Mouse (Mus musculus): ENCODE results near the gene Blvrb. TPM values are rescaled to one million over a fixed set of nuclear protein-coding genes. Genes with fewer than 3 reads are reported as not detected.

The Blvrb gene
- 20.3 TPM for polyA plus RNA-seq (2021)

GRCm38 (mm10) chr7:27447419-27448286 is at the start of gene Blvrb, which contains the start of gene Sptbn4:
Blvrb (plus strand) TSS chr7:27447978.
Sptbn4 (minus strand) TSS chr7:27447686.
- no peak for TF ChIP-seq CTCF (IDR thresholded peaks at IDR 0.05)
- POLR2A ChIA-PET, result no interaction called here
- H3K27me3 ChIP-seq, result peaks cover 13% of the 10 kb centered on the region
- ATAC-seq, result peak; percentile 96
- peak; percentile 95 for DNase-seq (ENCODE audit: low read depth, low spot score)
- CTCF ChIA-PET, result interaction anchor here (1.8 kb wide), 1 partner anchor 43 kb away, joined by 4 read pairs; no protein-coding TSS in a partner anchor
- in situ Hi-C loops (cut with MboI; ENCODE audit: low pct_unique_long_range_greater_than_20kb), result loop anchor here (5.0 kb wide), 1 partner anchor 60 kb away; no protein-coding TSS in a partner anchor

GRCm38 (mm10) chr7:27400545-27400944 is 47.2 kb upstream of the Blvrb start:
- in situ Hi-C loops (cut with MboI; ENCODE audit: low pct_unique_long_range_greater_than_20kb), result no loop called here
- CTCF ChIA-PET, result no interaction called here
- ATAC-seq (no peak), DNase-seq (ENCODE audit: low read depth, low spot score) (no peak)
- POLR2A ChIA-PET, result no interaction called here
- no peak for TF ChIP-seq CTCF (IDR thresholded peaks at IDR 0.05)
- H3K27me3 ChIP-seq, result peaks cover 40% of the 10 kb centered on the region

GRCm38 (mm10) chr7:27402675-27403074 is 45.1 kb upstream of the Blvrb start:
- peaks cover 39% of the 10 kb centered on the region for H3K27me3 ChIP-seq
- ATAC-seq (no peak), DNase-seq (ENCODE audit: low read depth, low spot score) (no peak)
- in situ Hi-C loops (cut with MboI; ENCODE audit: low pct_unique_long_range_greater_than_20kb), result no loop called here
- POLR2A ChIA-PET, result interaction anchor here (0.6 kb wide), 1 partner anchor 109 kb away, joined by 3 read pairs; no protein-coding TSS in a partner anchor
- peak; percentile 67 for TF ChIP-seq CTCF (IDR thresholded peaks at IDR 0.05)
- CTCF ChIA-PET, result interaction anchor here (0.9 to 1.4 kb wide), 3 partner anchors 10 to 50 kb away, joined by 3 to 4 read pairs (median 4); no protein-coding TSS in a partner anchor

- no peak for DNase-seq (ENCODE audit: low read depth, low spot score)
- no peak for TF ChIP-seq CTCF (IDR thresholded peaks at IDR 0.05)
- CTCF ChIA-PET, result no interaction called here
- no peak for ATAC-seq
- peaks cover 46% of the 10 kb centered on the region for H3K27me3 ChIP-seq
- POLR2A ChIA-PET, result no interaction called here
- in situ Hi-C loops (cut with MboI; ENCODE audit: low pct_unique_long_range_greater_than_20kb), result no loop called here
These were observed 43.4 kb upstream of the Blvrb start for GRCm38 (mm10) chr7:27404203-27404942.

- POLR2A ChIA-PET, result no interaction called here
- no peak for DNase-seq (ENCODE audit: low read depth, low spot score)
- TF ChIP-seq CTCF (IDR thresholded peaks at IDR 0.05), result peak; percentile 40
- H3K27me3 ChIP-seq, result peaks cover 56% of the 10 kb centered on the region
- no peak for ATAC-seq
- in situ Hi-C loops (cut with MboI; ENCODE audit: low pct_unique_long_range_greater_than_20kb), result no loop called here
- CTCF ChIA-PET, result interaction anchor here (0.9 kb wide), 1 partner anchor 136 kb away, joined by 4 read pairs; no protein-coding TSS in a partner anchor
These were observed 41.3 kb upstream of the Blvrb start for GRCm38 (mm10) chr7:27406481-27406880.

- no peak for TF ChIP-seq CTCF (IDR thresholded peaks at IDR 0.05)
- H3K27me3 ChIP-seq, result peaks cover 64% of the 10 kb centered on the region
- ATAC-seq (no peak), DNase-seq (ENCODE audit: low read depth, low spot score) (no peak)
- CTCF ChIA-PET, result no interaction called here
- POLR2A ChIA-PET, result no interaction called here
- in situ Hi-C loops (cut with MboI; ENCODE audit: low pct_unique_long_range_greater_than_20kb), result no loop called here
These were observed 40.0 kb upstream of the Blvrb start for GRCm38 (mm10) chr7:27407816-27408215.

GRCm38 (mm10) chr7:27408379-27409176 is 39.2 kb upstream of the Blvrb start:
- CTCF ChIA-PET, result interaction anchor here (0.8 to 1.0 kb wide), 2 partner anchors 12 to 66 kb away, joined by 3 read pairs; no protein-coding TSS in a partner anchor
- DNase-seq (ENCODE audit: low read depth, low spot score) (no peak), ATAC-seq (no peak)
- H3K27me3 ChIP-seq, result peaks cover 63% of the 10 kb centered on the region
- peak; percentile 95 for TF ChIP-seq CTCF (IDR thresholded peaks at IDR 0.05)
- POLR2A ChIA-PET, result no interaction called here
- in situ Hi-C loops (cut with MboI; ENCODE audit: low pct_unique_long_range_greater_than_20kb), result no loop called here

GRCm38 (mm10) chr7:27417151-27417550 is 30.6 kb upstream of the Blvrb start:
- in situ Hi-C loops (cut with MboI; ENCODE audit: low pct_unique_long_range_greater_than_20kb), result no loop called here
- DNase-seq (ENCODE audit: low read depth, low spot score) (no peak), ATAC-seq (no peak)
- no peak for TF ChIP-seq CTCF (IDR thresholded peaks at IDR 0.05)
- peaks cover 15% of the 10 kb centered on the region for H3K27me3 ChIP-seq
- CTCF ChIA-PET, result no interaction called here
- POLR2A ChIA-PET, result no interaction called here

GRCm38 (mm10) chr7:27419101-27419500 is 28.7 kb upstream of the Blvrb start:
- no peak for DNase-seq (ENCODE audit: low read depth, low spot score)
- CTCF ChIA-PET, result no interaction called here
- in situ Hi-C loops (cut with MboI; ENCODE audit: low pct_unique_long_range_greater_than_20kb), result no loop called here

More at GRCm38 (mm10) chr7:27419101-27419500, 28.7 kb upstream of the Blvrb start:
- H3K27me3 ChIP-seq, result peaks cover 12% of the 10 kb centered on the region
- ATAC-seq, result no peak
- TF ChIP-seq CTCF (IDR thresholded peaks at IDR 0.05), result peak; percentile 52
- POLR2A ChIA-PET, result no interaction called here
